Mouse (Mus musculus): ENCODE results near the gene Mydgf. TPM values are rescaled to one million over a fixed set of nuclear protein-coding genes. Genes with fewer than 3 reads are reported as not detected.

Gene Mydgf
- polyA plus RNA-seq, 1 experiment from 2014 or later = 68.4 TPM

GRCm38 (mm10) chr17:56185281-56186141, 1.8 kb upstream of the Mydgf start:
- Histone ChIP-seq H3K9ac (replicated peaks) (peak overlapping the region; percentile 42), H3K4me3 (replicated peaks) (no peak overlapping the region), H3K27ac (peak overlapping the region; percentile 81), H3K36me3 (peaks cover 57% of the 10 kb centered on the region), H3K4me1 (replicated peaks) (peaks cover 26% of the 10 kb centered on the region), H3K9me3 (no peaks in the 10 kb centered on the region), H3K27me3 (no peaks in the 10 kb centered on the region), H3K4me2 (replicated peaks) (no peak overlapping the region)
- WGBS = 42% methylated on average over 11 of the region's 11 CpGs
- ATAC-seq = 0 out of 2 replicates have a peak, but pooled peaks have one; percentile 15

GRCm38 (mm10) chr17:56182975-56183657, 604 bp downstream of the Mydgf start:
- peak overlapping the region; percentile 67 for H3K4me3 ChIP-seq (replicated peaks)
- peaks cover 26% of the 10 kb centered on the region for H3K4me1 ChIP-seq (replicated peaks)
- H3K9ac ChIP-seq (replicated peaks) = peak overlapping the region; percentile 83
- no peaks in the 10 kb centered on the region for H3K9me3 ChIP-seq
- H3K27me3 ChIP-seq = no peaks in the 10 kb centered on the region
- H3K36me3 ChIP-seq = peaks cover 54% of the 10 kb centered on the region
- peak overlapping the region; percentile 96 for H3K4me2 ChIP-seq (replicated peaks)
- H3K27ac ChIP-seq = peak overlapping the region; percentile 44
- ATAC-seq = peak; percentile 37
- 2% methylated on average over 14 of the region's 14 CpGs for WGBS

- Histone ChIP-seq H3K9ac (replicated peaks) (no peak overlapping the region), H3K4me2 (replicated peaks) (no peak overlapping the region), H3K9me3 (no peaks in the 10 kb centered on the region), H3K27me3 (no peaks in the 10 kb centered on the region), H3K4me3 (replicated peaks) (no peak overlapping the region), H3K36me3 (peaks cover 54% of the 10 kb centered on the region), H3K4me1 (replicated peaks) (peaks cover 8% of the 10 kb centered on the region), H3K27ac (no peak overlapping the region)
- ATAC-seq = no peak
- WGBS = 100% methylated on average over 3 of the region's 3 CpGs
Observed at GRCm38 (mm10) chr17:56175416-56175815, 8.3 kb downstream of the Mydgf start.

- Histone ChIP-seq H3K4me2 (replicated peaks) (no peak overlapping the region), H3K9me3 (no peaks in the 10 kb centered on the region), H3K9ac (replicated peaks) (no peak overlapping the region), H3K27me3 (no peaks in the 10 kb centered on the region), H3K36me3 (peaks cover 38% of the 10 kb centered on the region), H3K4me1 (replicated peaks) (peaks cover 10% of the 10 kb centered on the region), H3K4me3 (replicated peaks) (no peak overlapping the region), H3K27ac (no peak overlapping the region)
- no peak for ATAC-seq
- 66% methylated on average over 10 of the region's 10 CpGs for WGBS
Observed at GRCm38 (mm10) chr17:56173401-56174046, 10.2 kb downstream of the Mydgf start.

- no peak overlapping the region for H3K4me3 ChIP-seq (replicated peaks)
- H3K36me3 ChIP-seq = peaks cover 22% of the 10 kb centered on the region
- no peak for ATAC-seq
- no peak overlapping the region for H3K27ac ChIP-seq
- 94% methylated on average over 17 of the region's 17 CpGs for WGBS
- no peaks in the 10 kb centered on the region for H3K27me3 ChIP-seq
- H3K9ac ChIP-seq (replicated peaks) = no peak overlapping the region
- peaks cover 10% of the 10 kb centered on the region for H3K4me1 ChIP-seq (replicated peaks)
- H3K9me3 ChIP-seq = no peaks in the 10 kb centered on the region
- no peak overlapping the region for H3K4me2 ChIP-seq (replicated peaks)
Observed at GRCm38 (mm10) chr17:56171881-56172280, 11.8 kb downstream of the Mydgf start.

- no peak overlapping the region for H3K27ac ChIP-seq
- ATAC-seq = no peak
- H3K27me3 ChIP-seq = no peaks in the 10 kb centered on the region
- no peak overlapping the region for H3K4me3 ChIP-seq (replicated peaks)
- peaks cover 18% of the 10 kb centered on the region for H3K36me3 ChIP-seq
- 87% methylated on average over 9 of the region's 9 CpGs for WGBS
- H3K4me2 ChIP-seq (replicated peaks) = no peak overlapping the region
- H3K9ac ChIP-seq (replicated peaks) = no peak overlapping the region
- no peaks in the 10 kb centered on the region for H3K9me3 ChIP-seq
- H3K4me1 ChIP-seq (replicated peaks) = peaks cover 11% of the 10 kb centered on the region
Observed at GRCm38 (mm10) chr17:56171456-56171855, 12.3 kb downstream of the Mydgf start.

GRCm38 (mm10) chr17:56170636-56171035, 13.1 kb downstream of the Mydgf start:
- 0 out of 2 replicates have a peak, but pooled peaks have one; percentile 31 for ATAC-seq
- Histone ChIP-seq H3K36me3 (peaks cover 10% of the 10 kb centered on the region), H3K27ac (no peak overlapping the region), H3K9ac (replicated peaks) (no peak overlapping the region), H3K27me3 (no peaks in the 10 kb centered on the region), H3K4me2 (replicated peaks) (no peak overlapping the region), H3K4me3 (replicated peaks) (no peak overlapping the region), H3K9me3 (no peaks in the 10 kb centered on the region), H3K4me1 (replicated peaks) (peaks cover 17% of the 10 kb centered on the region)
- WGBS = 16% methylated on average over 10 of the region's 10 CpGs

GRCm38 (mm10) chr17:56169830-56170229, 13.9 kb downstream of the Mydgf start:
- Histone ChIP-seq H3K27me3 (no peaks in the 10 kb centered on the region), H3K27ac (no peak overlapping the region), H3K4me3 (replicated peaks) (no peak overlapping the region), H3K9me3 (no peaks in the 10 kb centered on the region), H3K36me3 (0 out of 2 replicates have a peak, but pooled peaks cover 3% of the 10 kb centered on the region), H3K4me1 (replicated peaks) (peaks cover 21% of the 10 kb centered on the region), H3K4me2 (replicated peaks) (no peak overlapping the region), H3K9ac (replicated peaks) (no peak overlapping the region)
- no peak for ATAC-seq
- 77% methylated on average over 6 of the region's 6 CpGs for WGBS

- Histone ChIP-seq H3K27me3 (peaks cover 11% of the 10 kb centered on the region), H3K36me3 (no peaks in the 10 kb centered on the region), H3K4me3 (replicated peaks) (no peak overlapping the region), H3K4me2 (replicated peaks) (no peak overlapping the region), H3K9me3 (no peaks in the 10 kb centered on the region), H3K4me1 (replicated peaks) (peaks cover 32% of the 10 kb centered on the region), H3K9ac (replicated peaks) (no peak overlapping the region), H3K27ac (peak overlapping the region; percentile 62)
- WGBS = 49% methylated on average over 11 of the region's 11 CpGs
- ATAC-seq = no peak
Observed at GRCm38 (mm10) chr17:56165671-56166070, 18.0 kb downstream of the Mydgf start.

- 85% methylated on average over 3 of the region's 3 CpGs for WGBS
Observed at GRCm38 (mm10) chr17:56164510-56164909, 19.2 kb downstream of the Mydgf start.

GRCm38 (mm10) chr17:56163523-56164102, 20.1 kb downstream of the Mydgf start:
- WGBS = 81% methylated on average over 6 of the region's 6 CpGs
- H3K27ac ChIP-seq = no peak overlapping the region
- H3K4me1 ChIP-seq (replicated peaks) = peaks cover 27% of the 10 kb centered on the region
- peaks cover 18% of the 10 kb centered on the region for H3K27me3 ChIP-seq
- 0 out of 2 replicates have a peak overlapping the region, but pooled peaks have one; percentile 80 for H3K4me2 ChIP-seq (replicated peaks)
- no peak overlapping the region for H3K9ac ChIP-seq (replicated peaks)
- no peaks in the 10 kb centered on the region for H3K9me3 ChIP-seq
- no peak overlapping the region for H3K4me3 ChIP-seq (replicated peaks)
- ATAC-seq = no peak
- H3K36me3 ChIP-seq = no peaks in the 10 kb centered on the region

More at GRCm38 (mm10) chr17:56164510-56164909, 19.2 kb downstream of the Mydgf start:
- Histone ChIP-seq H3K27ac (no peak overlapping the region), H3K4me3 (replicated peaks) (no peak overlapping the region), H3K4me2 (replicated peaks) (no peak overlapping the region), H3K4me1 (replicated peaks) (peaks cover 27% of the 10 kb centered on the region), H3K27me3 (peaks cover 14% of the 10 kb centered on the region), H3K9me3 (no peaks in the 10 kb centered on the region), H3K9ac (replicated peaks) (no peak overlapping the region), H3K36me3 (no peaks in the 10 kb centered on the region)
- no peak for ATAC-seq

Data from midbrain, embryonic 13.5 days (tissue).